Mouse (Mus musculus): ENCODE measurements at regions not wholly inside any gene's neighbourhood (a gene's known extent, or its start where the extent isn't known, plus 50 kb on each side); places are given as distances from the start of the nearest gene placed in this dataset.
A peak's percentile ranks its signal among the peaks of the same experiment; 100 is the strongest.

DNA sequence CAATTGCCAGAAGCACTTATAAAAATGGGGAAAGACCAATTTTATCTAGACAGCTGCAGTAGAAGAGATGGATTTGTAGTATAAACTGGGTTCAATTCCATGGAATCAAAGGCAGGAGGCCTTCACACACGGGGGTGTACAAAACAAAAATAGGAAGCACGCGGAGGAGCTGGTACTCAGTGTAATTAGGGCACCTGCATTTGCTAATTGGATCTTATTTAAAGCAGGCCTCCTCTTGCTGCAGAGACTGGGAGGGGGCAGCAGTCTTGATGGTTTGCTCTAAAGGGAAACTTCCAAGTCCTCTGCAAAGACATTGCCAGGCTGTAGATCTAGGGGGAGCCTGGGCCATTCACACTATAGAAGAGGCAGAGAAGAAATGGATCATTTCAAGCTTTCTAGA lies 268.2 kb upstream of the Tmem132c start:
- no peak overlapping the region for H3K9ac ChIP-seq
- 37% methylated on average over 3 of the region's 3 CpGs for WGBS
- no peak overlapping the region for H3K4me3 ChIP-seq (replicated peaks; ENCODE audit: low read length)
- peaks cover 8% of the 10 kb centered on the region for H3K9me3 ChIP-seq (ENCODE audit: control insufficient read depth, low read length)
- H3K4me2 ChIP-seq (replicated peaks), result no peak overlapping the region
- H3K4me1 ChIP-seq (replicated peaks; ENCODE audit: control insufficient read depth, insufficient read depth, low read length), result no peaks in the 10 kb centered on the region
- no peaks in the 10 kb centered on the region for H3K36me3 ChIP-seq (replicated peaks; ENCODE audit: control insufficient read depth, insufficient read depth)
- ATAC-seq (ENCODE audit: low FRiP score), result no peak
- no peaks in the 10 kb centered on the region for H3K27me3 ChIP-seq (ENCODE audit: control insufficient read depth, insufficient read depth, low read length)
- H3K27ac ChIP-seq, result no peak overlapping the region
- no peak for DNase-seq (ENCODE audit: low spot score)

DNA sequence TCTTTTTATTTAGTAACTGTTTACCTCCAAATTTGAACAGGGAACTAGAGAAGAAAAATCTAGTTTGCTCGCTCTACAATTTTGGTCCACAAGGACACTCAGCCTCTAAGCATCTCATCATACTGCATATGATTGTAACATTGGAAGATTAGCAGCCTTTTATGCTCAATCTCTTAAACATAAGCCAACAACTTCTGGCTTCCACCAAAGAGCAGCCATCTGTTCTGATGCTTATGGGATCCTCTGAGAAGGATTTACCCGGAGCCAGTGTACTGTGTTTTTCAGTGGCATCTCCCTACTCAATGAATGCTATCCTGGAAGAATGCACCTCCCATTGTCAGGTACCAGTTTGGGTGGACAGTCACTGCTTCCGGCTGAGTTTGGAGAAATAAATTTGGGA lies 267.0 kb upstream of the Tmem132c start:
- Histone ChIP-seq H3K9me3 (ENCODE audit: control insufficient read depth, low read length) (peaks cover 8% of the 10 kb centered on the region), H3K4me1 (replicated peaks; ENCODE audit: control insufficient read depth, insufficient read depth, low read length) (no peaks in the 10 kb centered on the region), H3K36me3 (replicated peaks; ENCODE audit: control insufficient read depth, insufficient read depth) (no peaks in the 10 kb centered on the region), H3K27ac (no peak overlapping the region), H3K9ac (no peak overlapping the region), H3K4me2 (replicated peaks) (no peak overlapping the region), H3K27me3 (ENCODE audit: control insufficient read depth, insufficient read depth, low read length) (no peaks in the 10 kb centered on the region), H3K4me3 (replicated peaks; ENCODE audit: low read length) (no peak overlapping the region)
- DNase-seq (ENCODE audit: low spot score) (no peak), ATAC-seq (ENCODE audit: low FRiP score) (no peak)
- 93% methylated on average over 3 of the region's 3 CpGs for WGBS

DNA sequence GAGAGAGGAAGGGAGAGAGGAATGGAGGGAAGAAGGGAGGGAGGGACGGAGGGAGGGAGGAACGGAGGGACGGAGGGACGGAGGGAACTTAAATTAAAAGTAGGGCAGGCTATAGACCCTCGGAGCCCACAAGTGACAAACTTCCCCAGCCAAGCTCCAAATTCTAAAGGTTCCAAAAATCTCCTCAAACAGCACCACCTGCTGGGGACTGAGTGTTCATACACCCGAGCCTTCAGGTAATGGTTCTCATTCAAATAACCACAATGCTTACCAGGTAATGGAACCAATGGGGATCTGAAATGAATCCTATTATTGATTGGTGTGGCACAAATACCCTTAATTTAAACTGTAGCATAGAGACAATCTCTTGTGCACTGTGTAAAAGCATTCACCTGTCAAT lies 246.0 kb upstream of the Tmem132c start:
- 57% methylated on average over 6 of the region's 6 CpGs for WGBS
- Histone ChIP-seq H3K4me3 (replicated peaks; ENCODE audit: low read length) (no peak overlapping the region), H3K27ac (no peak overlapping the region), H3K9ac (no peak overlapping the region), H3K4me1 (replicated peaks; ENCODE audit: control insufficient read depth, insufficient read depth, low read length) (no peaks in the 10 kb centered on the region), H3K36me3 (replicated peaks; ENCODE audit: control insufficient read depth, insufficient read depth) (no peaks in the 10 kb centered on the region), H3K9me3 (ENCODE audit: control insufficient read depth, low read length) (no peaks in the 10 kb centered on the region), H3K27me3 (ENCODE audit: control insufficient read depth, insufficient read depth, low read length) (no peaks in the 10 kb centered on the region), H3K4me2 (replicated peaks) (no peak overlapping the region)
- ATAC-seq (ENCODE audit: low FRiP score), result no peak
- DNase-seq (ENCODE audit: low spot score), result peak; percentile 36

DNA sequence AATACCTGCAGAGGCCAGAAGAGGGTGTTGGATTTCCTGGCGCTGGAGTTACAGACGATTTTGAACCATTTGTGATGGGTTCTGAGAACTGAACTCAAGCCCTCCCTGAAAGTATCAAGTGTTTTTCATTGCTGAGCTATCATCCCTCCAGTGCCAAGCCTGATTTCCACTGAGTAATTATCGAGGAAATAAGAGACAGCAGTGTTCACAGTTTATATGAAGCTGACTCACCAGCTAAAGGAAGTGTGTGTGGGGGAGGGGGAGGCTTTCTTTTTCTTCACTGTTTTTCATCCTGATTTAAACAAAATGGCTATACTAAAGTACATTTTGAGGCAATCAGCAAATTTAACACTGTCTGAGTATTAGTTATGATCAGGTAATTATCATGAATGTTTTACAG lies 227.4 kb upstream of the Tmem132c start:
- H3K4me2 ChIP-seq (replicated peaks), result no peak overlapping the region
- H3K36me3 ChIP-seq (replicated peaks; ENCODE audit: control insufficient read depth, insufficient read depth), result no peaks in the 10 kb centered on the region
- H3K9me3 ChIP-seq (ENCODE audit: control insufficient read depth, low read length), result no peaks in the 10 kb centered on the region
- no peak overlapping the region for H3K27ac ChIP-seq
- H3K27me3 ChIP-seq (ENCODE audit: control insufficient read depth, insufficient read depth, low read length), result no peaks in the 10 kb centered on the region
- DNase-seq (ENCODE audit: low spot score) (no peak), ATAC-seq (ENCODE audit: low FRiP score) (no peak)
- H3K4me3 ChIP-seq (replicated peaks; ENCODE audit: low read length), result no peak overlapping the region
- 93% methylated on average over 3 of the region's 3 CpGs for WGBS
- no peak overlapping the region for H3K9ac ChIP-seq
- no peaks in the 10 kb centered on the region for H3K4me1 ChIP-seq (replicated peaks; ENCODE audit: control insufficient read depth, insufficient read depth, low read length)

DNA sequence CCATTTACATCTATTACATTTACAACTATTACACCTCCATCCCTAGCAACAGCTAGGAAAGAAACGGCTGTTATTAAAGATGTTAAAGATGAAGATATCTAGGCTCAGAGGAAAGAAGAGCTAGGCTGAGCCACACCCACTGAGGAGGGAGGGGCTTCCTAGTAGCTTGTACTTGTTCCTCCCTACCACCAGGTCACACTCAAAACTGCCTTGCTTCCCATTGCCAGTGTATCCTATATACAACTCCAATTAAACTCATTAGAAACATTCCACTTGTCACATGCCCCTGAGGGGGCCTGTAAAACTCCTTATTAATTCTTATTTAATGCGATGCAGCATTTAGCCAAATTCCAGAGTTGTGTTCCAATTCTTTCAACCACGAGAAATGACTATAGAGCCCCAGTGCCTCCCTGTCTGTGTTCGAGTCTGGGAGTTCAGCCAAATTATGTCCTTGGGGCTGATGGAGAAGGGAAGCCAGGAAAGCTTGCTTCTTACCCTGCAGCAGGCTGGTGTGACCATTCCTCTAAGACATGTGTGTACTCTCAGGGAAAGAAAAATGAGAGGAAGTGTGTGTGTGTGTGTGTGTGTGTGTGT lies 225.0 kb upstream of the Tmem132c start:
- 51% methylated on average over 4 of the region's 4 CpGs for WGBS
- H3K4me1 ChIP-seq (replicated peaks; ENCODE audit: control insufficient read depth, insufficient read depth, low read length), result no peaks in the 10 kb centered on the region
- H3K9ac ChIP-seq, result no peak overlapping the region
- DNase-seq (ENCODE audit: low spot score) (peak; percentile 49), ATAC-seq (ENCODE audit: low FRiP score) (peak; percentile 57; the same call in 1 of the 2 replicates)
- no peaks in the 10 kb centered on the region for H3K9me3 ChIP-seq (ENCODE audit: control insufficient read depth, low read length)
- no peaks in the 10 kb centered on the region for H3K36me3 ChIP-seq (replicated peaks; ENCODE audit: control insufficient read depth, insufficient read depth)
- no peak overlapping the region for H3K27ac ChIP-seq
- no peak overlapping the region for H3K4me3 ChIP-seq (replicated peaks; ENCODE audit: low read length)
- H3K27me3 ChIP-seq (ENCODE audit: control insufficient read depth, insufficient read depth, low read length), result no peaks in the 10 kb centered on the region
- no peak overlapping the region for H3K4me2 ChIP-seq (replicated peaks)

DNA sequence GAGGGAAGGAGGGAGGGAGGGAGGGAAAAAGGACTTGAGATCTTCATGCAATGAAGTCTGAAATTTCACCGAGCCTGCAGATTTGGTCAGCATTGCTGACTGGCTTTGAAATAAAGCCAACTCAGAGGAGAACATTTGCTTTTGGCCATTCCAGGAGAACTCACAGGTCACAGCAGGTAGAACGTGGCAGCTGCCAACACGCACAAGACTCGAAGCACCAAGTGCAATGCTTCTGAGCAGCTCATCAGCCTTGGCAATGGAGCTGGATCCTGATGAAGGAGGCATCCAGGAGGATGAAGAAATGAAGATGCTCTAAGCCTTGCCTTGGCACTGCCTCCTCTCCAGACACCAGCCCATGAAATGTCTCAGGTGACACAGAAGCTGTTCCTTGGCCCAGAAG lies 223.6 kb upstream of the Tmem132c start:
- H3K4me1 ChIP-seq (replicated peaks; ENCODE audit: control insufficient read depth, insufficient read depth, low read length), result no peaks in the 10 kb centered on the region
- no peak overlapping the region for H3K27ac ChIP-seq
- H3K4me3 ChIP-seq (replicated peaks; ENCODE audit: low read length), result no peak overlapping the region
- no peak overlapping the region for H3K4me2 ChIP-seq (replicated peaks)
- no peak overlapping the region for H3K9ac ChIP-seq
- DNase-seq (ENCODE audit: low spot score), result no peak
- no peak for ATAC-seq (ENCODE audit: low FRiP score)
- no peaks in the 10 kb centered on the region for H3K36me3 ChIP-seq (replicated peaks; ENCODE audit: control insufficient read depth, insufficient read depth)
- H3K9me3 ChIP-seq (ENCODE audit: control insufficient read depth, low read length), result no peaks in the 10 kb centered on the region
- no peaks in the 10 kb centered on the region for H3K27me3 ChIP-seq (ENCODE audit: control insufficient read depth, insufficient read depth, low read length)
- 92% methylated on average over 4 of the region's 4 CpGs for WGBS

DNA sequence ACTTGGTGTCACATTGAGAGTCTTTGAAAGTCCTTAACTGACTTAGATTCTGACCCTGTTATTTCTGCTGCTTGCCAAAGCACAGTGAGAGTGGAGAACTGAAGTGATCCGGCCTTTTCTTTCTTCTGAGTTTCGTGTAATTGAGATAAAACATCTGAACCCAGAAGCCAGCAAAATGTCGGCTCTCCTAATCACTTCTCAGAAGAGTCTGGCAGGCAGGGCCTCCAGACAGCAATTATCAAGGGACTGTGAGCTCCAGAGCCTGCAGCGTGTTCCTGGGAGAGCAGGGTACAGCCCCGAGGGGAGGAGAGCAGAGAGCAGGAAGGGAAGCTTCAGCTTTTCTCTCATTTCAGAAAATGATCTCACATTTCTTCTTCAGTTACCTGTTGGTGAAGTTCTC lies 205.1 kb upstream of the Tmem132c start:
- 66% methylated on average over 5 of the region's 5 CpGs for WGBS
- Histone ChIP-seq H3K27ac (no peak overlapping the region), H3K4me3 (replicated peaks; ENCODE audit: low read length) (no peak overlapping the region), H3K9ac (no peak overlapping the region), H3K36me3 (replicated peaks; ENCODE audit: control insufficient read depth, insufficient read depth) (no peaks in the 10 kb centered on the region), H3K27me3 (ENCODE audit: control insufficient read depth, insufficient read depth, low read length) (no peaks in the 10 kb centered on the region), H3K4me1 (replicated peaks; ENCODE audit: control insufficient read depth, insufficient read depth, low read length) (0 out of 2 replicates have a peak, but pooled peaks cover 5% of the 10 kb centered on the region), H3K9me3 (ENCODE audit: control insufficient read depth, low read length) (no peaks in the 10 kb centered on the region), H3K4me2 (replicated peaks) (no peak overlapping the region)
- ATAC-seq (ENCODE audit: low FRiP score) (no peak), DNase-seq (ENCODE audit: low spot score) (no peak)

DNA sequence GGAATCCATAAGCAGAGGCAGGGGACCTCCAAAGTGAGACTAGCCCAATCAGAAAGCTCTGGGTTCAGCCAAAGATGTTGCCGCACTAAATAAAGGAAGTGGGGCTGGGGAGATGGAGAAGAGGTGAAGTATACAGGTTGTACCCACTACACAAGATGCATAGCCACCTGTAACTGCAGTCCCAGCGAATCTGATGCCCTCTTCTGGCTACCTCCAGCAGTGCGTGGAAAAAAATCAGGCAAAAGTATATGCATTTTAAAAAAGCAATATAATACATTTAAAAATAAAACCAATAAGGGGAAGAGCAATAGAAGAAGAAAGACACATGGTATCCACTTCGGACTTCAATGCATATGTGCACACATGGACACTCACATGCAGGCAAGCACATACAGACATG lies 183.8 kb upstream of the Tmem132c start:
- Histone ChIP-seq H3K4me3 (replicated peaks; ENCODE audit: low read length) (no peak overlapping the region), H3K27ac (no peak overlapping the region), H3K9me3 (ENCODE audit: control insufficient read depth, low read length) (peaks cover 4% of the 10 kb centered on the region; the same call in 1 of the 2 replicates), H3K27me3 (ENCODE audit: control insufficient read depth, insufficient read depth, low read length) (no peaks in the 10 kb centered on the region), H3K4me1 (replicated peaks; ENCODE audit: control insufficient read depth, insufficient read depth, low read length) (no peaks in the 10 kb centered on the region), H3K9ac (no peak overlapping the region), H3K4me2 (replicated peaks) (no peak overlapping the region), H3K36me3 (replicated peaks; ENCODE audit: control insufficient read depth, insufficient read depth) (no peaks in the 10 kb centered on the region)
- no peak for DNase-seq (ENCODE audit: low spot score)
- 87% methylated on average over 4 of the region's 4 CpGs for WGBS
- ATAC-seq (ENCODE audit: low FRiP score), result no peak

DNA sequence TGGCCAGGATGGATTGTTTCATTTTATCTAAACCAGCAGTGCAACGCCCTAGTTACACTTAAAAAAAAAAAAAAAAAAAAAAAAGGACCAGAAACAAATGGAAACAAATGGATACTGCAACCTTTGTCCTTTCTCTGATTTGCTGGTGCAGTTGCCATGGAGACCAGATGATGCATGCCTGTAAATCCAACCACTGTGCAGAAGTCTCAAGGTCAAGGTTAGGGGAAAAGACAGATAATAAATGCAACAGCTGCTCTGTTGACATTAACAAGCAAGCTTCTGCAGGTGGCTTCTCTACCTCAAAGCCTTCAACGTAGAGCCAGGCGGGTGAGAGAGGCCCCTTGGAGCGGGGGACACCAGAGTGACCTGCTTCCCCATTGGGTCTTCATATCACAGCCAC lies 167.3 kb upstream of the Tmem132c start:
- no peak for DNase-seq (ENCODE audit: low spot score)
- no peak for ATAC-seq (ENCODE audit: low FRiP score)
- no peak overlapping the region for H3K27ac ChIP-seq
- WGBS, result 56% methylated on average over 4 of the region's 4 CpGs
- H3K4me2 ChIP-seq (replicated peaks), result no peak overlapping the region
- H3K9me3 ChIP-seq (ENCODE audit: control insufficient read depth, low read length), result 0 out of 2 replicates have a peak, but pooled peaks cover 3% of the 10 kb centered on the region
- H3K36me3 ChIP-seq (replicated peaks; ENCODE audit: control insufficient read depth, insufficient read depth), result no peaks in the 10 kb centered on the region
- H3K4me3 ChIP-seq (replicated peaks; ENCODE audit: low read length), result no peak overlapping the region
- H3K9ac ChIP-seq, result no peak overlapping the region
- no peaks in the 10 kb centered on the region; the same call in 1 of the 2 replicates for H3K4me1 ChIP-seq (replicated peaks; ENCODE audit: control insufficient read depth, insufficient read depth, low read length)
- H3K27me3 ChIP-seq (ENCODE audit: control insufficient read depth, insufficient read depth, low read length), result no peaks in the 10 kb centered on the region
